Mouse (Mus musculus) heart, adult 2 months (tissue): Measurements from ENCODE around the gene Gm10382.

Experiments
- CTCF ChIP-seq: fragments of 200-600 bp; IDR thresholded peaks from 2 replicates; pipeline ENCODE4 v1.8.1; 2022; ENCODE audit warnings: antibody characterized with exemption, mild to moderate bottlenecking, moderate library complexity
- POLR2A ChIP-seq: fragments of 200-500 bp; IDR thresholded peaks from 2 replicates; pipeline ENCODE4 v1.6.1; 2011; ENCODE audit warnings: mild to moderate bottlenecking, low read depth, low read length, control low read depth; ENCODE audit not compliant: insufficient read depth

DNA sequence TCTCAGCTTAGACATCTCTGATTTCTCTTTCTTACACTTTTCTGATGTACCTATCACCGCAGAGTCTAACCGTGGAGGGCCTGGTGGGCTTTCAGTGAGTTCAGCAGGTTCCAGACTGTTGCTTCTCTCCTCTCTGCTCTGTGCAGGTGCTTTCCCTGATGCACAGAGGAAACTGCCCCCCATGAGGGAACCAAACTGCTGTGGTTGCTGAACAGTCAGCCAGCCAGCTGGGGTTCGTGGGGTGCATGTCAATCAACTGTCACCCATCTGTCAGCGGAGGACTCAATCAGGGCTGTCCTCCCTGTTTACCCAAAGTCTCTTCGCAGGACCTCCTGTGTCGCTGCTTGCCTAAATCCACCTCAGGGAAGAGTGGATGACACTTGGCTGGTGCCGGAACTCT is 11.9 kb upstream of the Gm10382 start:
- no peak for TF ChIP-seq CTCF
- no peak for TF ChIP-seq POLR2A
